Mouse (Mus musculus) testis, adult 2 months (tissue): ENCODE results near the gene Pard3.

Experiments
- CTCF ChIP-seq: fragments of 200-500 bp; IDR thresholded peaks from 2 replicates; pipeline ENCODE4 v1.5.1; 2012; ENCODE audit warnings: low read depth, mild to moderate bottlenecking, inconsistent platforms, low read length, moderate library complexity; ENCODE audit not compliant: control insufficient read depth, insufficient read depth, insufficient replicate concordance
- POLR2A ChIP-seq: fragments of 200-500 bp; IDR thresholded peaks from 2 replicates; pipeline ENCODE4 v1.6.1; 2012; ENCODE audit warnings: low read depth, mild to moderate bottlenecking, inconsistent platforms, low read length, moderate library complexity; ENCODE audit not compliant: control insufficient read depth

DNA sequence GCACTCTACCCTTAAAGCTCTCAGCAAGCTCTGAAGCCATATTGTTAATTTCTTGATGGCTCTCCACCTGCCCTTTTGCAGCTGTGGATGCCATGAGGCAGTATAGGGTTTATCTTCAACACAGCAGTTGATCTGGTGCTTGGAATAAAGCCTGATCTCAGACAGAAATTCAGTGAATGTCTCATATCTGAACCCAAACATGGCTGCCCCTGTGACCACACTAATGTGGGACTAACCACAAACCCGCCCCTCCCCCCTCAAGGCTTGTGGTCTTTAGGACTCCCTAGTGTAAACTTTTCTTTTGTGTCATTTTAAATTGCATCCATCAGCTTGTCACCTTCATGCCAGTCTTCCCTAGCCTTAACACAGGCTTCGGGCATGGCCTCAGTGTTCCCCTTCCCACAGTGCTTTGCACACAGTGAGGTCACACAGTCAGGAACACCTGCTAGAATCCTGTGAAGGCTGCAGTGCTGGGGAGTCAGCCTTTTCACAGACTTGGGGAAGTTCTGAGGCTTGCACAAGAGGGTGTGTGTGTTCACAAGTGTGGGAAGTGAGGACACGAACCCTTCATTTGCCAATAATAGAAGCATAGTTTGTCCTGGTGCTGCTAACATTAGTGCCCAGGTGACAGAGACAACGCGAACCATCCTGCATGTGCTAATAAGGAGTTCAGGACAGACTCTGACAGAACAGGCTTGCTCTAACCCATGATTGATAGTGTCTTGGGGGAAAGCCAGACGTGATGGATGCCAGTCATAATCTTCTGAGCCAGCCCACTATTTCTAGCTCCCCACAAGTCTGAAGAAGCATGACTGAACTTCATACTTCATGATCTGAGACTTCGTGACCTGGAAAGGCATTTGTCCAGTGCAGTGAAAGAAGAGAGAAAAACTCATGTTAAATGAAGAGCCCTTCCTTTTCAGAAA, 451.4 kb downstream of the Pard3 start:
- TF ChIP-seq CTCF (no peak), POLR2A (no peak)
